Mouse (Mus musculus) adrenal gland, adult 8-10 months (tissue): ENCODE data around the gene Lhfp. TPM values are rescaled to one million over a fixed set of nuclear protein-coding genes. Genes with fewer than 3 reads are reported as not detected.
"Not testable (repeated sequence)": the region's sequence is repeated elsewhere in the genome, so short reads cannot be mapped to it uniquely, and the experiment has no call there.

Source experiments
- DNase-seq: peaks from one replicate; pipeline ENCODE4 v3.0.0; 2022
- total RNA-seq, 4 experiments: library from RNA; stranded (reverse); gene quantifications; 2 replicates each; pipeline ENCODE4 v1.2.4; 2022

The Lhfp gene
- total RNA-seq, 4 experiments from 2014 or later = 17.4 to 26.7 (median 23.4) TPM

- DNase-seq = no peak
These were observed 180.4 kb downstream of the Lhfp start for GRCm38 (mm10) chr3:53221531-53222272.

GRCm38 (mm10) chr3:53224141-53224540 lies 182.8 kb downstream of the Lhfp start:
- no peak for DNase-seq

- DNase-seq = no peak
These were observed 184.4 kb downstream of the Lhfp start for GRCm38 (mm10) chr3:53225774-53226173.

GRCm38 (mm10) chr3:53226223-53226622 lies 184.9 kb downstream of the Lhfp start:
- DNase-seq = no peak

- no peak for DNase-seq
These were observed 186.5 kb downstream of the Lhfp start for GRCm38 (mm10) chr3:53227866-53228265.

- no peak for DNase-seq
These were observed 189.2 kb downstream of the Lhfp start for GRCm38 (mm10) chr3:53230562-53230961.

- DNase-seq = no peak
These were observed 189.8 kb downstream of the Lhfp start for GRCm38 (mm10) chr3:53231112-53231511.

GRCm38 (mm10) chr3:53232411-53232810 lies 191.1 kb downstream of the Lhfp start:
- not testable (repeated sequence) for DNase-seq

- no peak for DNase-seq
These were observed 193.4 kb downstream of the Lhfp start for GRCm38 (mm10) chr3:53234689-53235088.

- no peak for DNase-seq
These were observed 195.1 kb downstream of the Lhfp start for GRCm38 (mm10) chr3:53236471-53236870.

GRCm38 (mm10) chr3:53240150-53240549 lies 198.8 kb downstream of the Lhfp start:
- DNase-seq = no peak

GRCm38 (mm10) chr3:53245571-53246208 lies 204.4 kb downstream of the Lhfp start:
- DNase-seq = no peak

- DNase-seq = no peak
These were observed 205.8 kb downstream of the Lhfp start for GRCm38 (mm10) chr3:53247102-53247501.

GRCm38 (mm10) chr3:53248158-53248874 lies 207.0 kb downstream of the Lhfp start:
- no peak for DNase-seq

- DNase-seq = no peak
These were observed 211.2 kb downstream of the Lhfp start for GRCm38 (mm10) chr3:53252556-53252955.

GRCm38 (mm10) chr3:53253223-53253832 lies 212.0 kb downstream of the Lhfp start:
- peak; percentile 32 for DNase-seq

- no peak for DNase-seq
These were observed 217.4 kb downstream of the Lhfp start for GRCm38 (mm10) chr3:53258657-53259158.

GRCm38 (mm10) chr3:53266116-53266515 lies 224.8 kb downstream of the Lhfp start:
- DNase-seq = peak; percentile 55

- DNase-seq = no peak
These were observed 225.7 kb downstream of the Lhfp start for GRCm38 (mm10) chr3:53267046-53267445.

GRCm38 (mm10) chr3:53273220-53273619 lies 231.9 kb downstream of the Lhfp start:
- no peak for DNase-seq

GRCm38 (mm10) chr3:53277993-53278392 lies 236.7 kb downstream of the Lhfp start:
- no peak for DNase-seq

GRCm38 (mm10) chr3:53282005-53282404 lies 240.7 kb downstream of the Lhfp start:
- not testable (repeated sequence) for DNase-seq

GRCm38 (mm10) chr3:53284023-53284422 lies 242.7 kb downstream of the Lhfp start:
- no peak for DNase-seq
